Mouse (Mus musculus) kidney, embryonic 16.5 days (tissue): ENCODE measurements at regions not wholly inside any gene's neighbourhood (a gene's known extent, or its start where the extent isn't known, plus 50 kb on each side); places are given as distances from the start of the nearest gene placed in this dataset.

Experiments used
- ATAC-seq: fragments of 200-750 bp; cut with Nextera tagmentation; 2 replicates; pipeline ENCODE4 v1.8.0; 2017; ENCODE audit warnings: moderate TSS enrichment; ENCODE audit not compliant: low FRiP score, low TSS enrichment
- H3K27ac ChIP-seq: fragments of 300-500 bp; sonication (generic); 2 replicates; pipeline ENCODE4 v1.5.1; 2014; ENCODE audit warnings: low read length
- H3K27me3 ChIP-seq: fragments of 300-500 bp; sonication (generic); 2 replicates; pipeline ENCODE4 v1.6.1; 2014; ENCODE audit warnings: low read length, control low read depth, mixed read lengths; ENCODE audit not compliant: insufficient read depth
- H3K36me3 ChIP-seq: fragments of 300-500 bp; sonication (generic); 2 replicates; pipeline ENCODE4 v1.6.1; 2014; ENCODE audit warnings: low read length, control low read depth, mixed read lengths; ENCODE audit not compliant: insufficient read depth
- H3K4me1 ChIP-seq: fragments of 300-500 bp; sonication (generic); 2 replicates; pipeline ENCODE4 v1.6.1; 2014; ENCODE audit warnings: low read length, control low read depth, mixed read lengths; ENCODE audit not compliant: insufficient read depth
- H3K4me2 ChIP-seq: fragments of 300-500 bp; sonication (generic); replicated peaks from 2 replicates; pipeline ENCODE4 v1.6.1; 2014; ENCODE audit warnings: low read depth, low read length
- H3K4me3 ChIP-seq: fragments of 300-500 bp; sonication (generic); 2 replicates; pipeline ENCODE4 v1.5.1; 2014; ENCODE audit warnings: mild to moderate bottlenecking, low read length
- H3K9ac ChIP-seq: fragments of 300-500 bp; sonication (generic); replicated peaks from 2 replicates; pipeline ENCODE4 v1.6.1; 2014; ENCODE audit warnings: low read length
- H3K9me3 ChIP-seq: fragments of 300-500 bp; sonication (generic); 2 replicates; pipeline ENCODE4 v1.6.1; 2016; ENCODE audit warnings: low read length, control low read depth
- WGBS: fragments of 180-500 bp; shearing (Covaris S2); extraction: QIAGEN DNeasy Blood & Tissue Kit; methylation state at CpG from one replicate; pipeline ENCODE4 v1.1.7; 2014; 5-methylcytosine and 5-hydroxymethylcytosine counted together

- Histone ChIP-seq H3K27ac (peak overlapping the region; percentile 58), H3K9me3 (0 out of 2 replicates have a peak, but pooled peaks cover 3% of the 10 kb centered on the region), H3K4me2 (no peak overlapping the region), H3K27me3 (no peaks in the 10 kb centered on the region), H3K4me1 (no peaks in the 10 kb centered on the region; the same call in 1 of the 2 replicates), H3K4me3 (no peak overlapping the region), H3K9ac (no peak overlapping the region), H3K36me3 (no peaks in the 10 kb centered on the region)
- WGBS, result 41% methylated on average over 8 of the region's 8 CpGs
- peak; percentile 68; the same call in 1 of the 2 replicates for ATAC-seq
Observed at GRCm38 (mm10) chr8:89615863-89616558, 572.0 kb upstream of the Sall1 start.

GRCm38 (mm10) chr8:89609074-89609473 is 565.1 kb upstream of the Sall1 start:
- Histone ChIP-seq H3K27me3 (no peaks in the 10 kb centered on the region), H3K4me3 (no peak overlapping the region), H3K36me3 (no peaks in the 10 kb centered on the region), H3K4me1 (no peaks in the 10 kb centered on the region), H3K9me3 (0 out of 2 replicates have a peak, but pooled peaks cover 3% of the 10 kb centered on the region), H3K27ac (peak overlapping the region; percentile 81), H3K4me2 (no peak overlapping the region), H3K9ac (no peak overlapping the region)
- 25% methylated on average over 4 of the region's 4 CpGs for WGBS
- peak; percentile 77; the same call in 1 of the 2 replicates for ATAC-seq

GRCm38 (mm10) chr8:89605905-89606468 is 562.0 kb upstream of the Sall1 start:
- WGBS, result 46% methylated on average over 4 of the region's 4 CpGs
- Histone ChIP-seq H3K36me3 (no peaks in the 10 kb centered on the region), H3K27ac (peak overlapping the region; percentile 60), H3K9me3 (peaks cover 6% of the 10 kb centered on the region; the same call in 1 of the 2 replicates), H3K4me2 (no peak overlapping the region), H3K4me3 (no peak overlapping the region), H3K27me3 (no peaks in the 10 kb centered on the region), H3K9ac (no peak overlapping the region), H3K4me1 (no peaks in the 10 kb centered on the region)
- ATAC-seq, result peak; percentile 82

DNA sequence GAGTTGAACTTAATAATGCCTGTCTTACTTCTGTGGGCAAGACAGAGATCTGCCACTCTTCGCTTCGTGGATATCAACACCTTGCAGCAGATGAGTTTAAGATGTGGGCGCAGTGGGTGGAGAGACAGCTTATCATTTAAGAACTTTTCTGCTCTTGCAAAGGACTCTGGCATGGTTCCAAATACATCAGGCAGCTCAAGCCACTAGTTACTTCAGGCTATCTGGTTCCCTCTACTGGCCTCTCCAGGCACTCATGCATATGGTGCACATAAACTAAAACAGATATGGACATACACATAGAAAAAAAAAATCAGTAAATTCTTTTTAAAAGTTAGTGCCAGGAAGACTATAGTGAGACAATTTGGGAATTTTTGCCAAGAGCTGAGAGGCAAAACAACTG is 560.5 kb upstream of the Sall1 start:
- no peak overlapping the region for H3K4me2 ChIP-seq
- peaks cover 6% of the 10 kb centered on the region; the same call in 1 of the 2 replicates for H3K9me3 ChIP-seq
- no peaks in the 10 kb centered on the region for H3K36me3 ChIP-seq
- no peaks in the 10 kb centered on the region for H3K4me1 ChIP-seq
- no peaks in the 10 kb centered on the region for H3K27me3 ChIP-seq
- ATAC-seq, result no peak
- WGBS, result 98% methylated on average over 3 of the region's 3 CpGs
- no peak overlapping the region for H3K27ac ChIP-seq
- no peak overlapping the region for H3K4me3 ChIP-seq
- H3K9ac ChIP-seq, result no peak overlapping the region

DNA sequence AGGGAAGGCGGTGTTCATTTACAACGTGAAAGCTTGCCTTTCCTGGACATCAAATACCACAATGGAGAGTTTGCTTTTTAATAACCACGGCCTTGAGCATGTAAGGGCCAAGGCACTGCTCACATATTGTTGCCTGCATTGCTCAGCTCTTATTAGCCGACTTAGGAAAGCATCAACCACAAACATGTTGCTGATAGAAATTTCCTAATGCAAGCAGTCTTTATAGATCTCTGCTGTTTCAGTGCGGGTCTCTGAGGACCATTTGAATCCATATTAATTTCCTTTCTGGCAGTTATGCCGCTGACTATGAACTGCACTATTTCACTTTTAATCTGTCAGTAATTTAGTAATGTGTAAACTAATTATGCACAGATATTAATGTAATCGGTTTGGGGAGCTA is 552.4 kb upstream of the Sall1 start:
- Histone ChIP-seq H3K36me3 (no peaks in the 10 kb centered on the region), H3K4me2 (no peak overlapping the region), H3K9me3 (peaks cover 2% of the 10 kb centered on the region; the same call in 1 of the 2 replicates), H3K9ac (no peak overlapping the region), H3K27ac (no peak overlapping the region), H3K27me3 (no peaks in the 10 kb centered on the region), H3K4me3 (no peak overlapping the region), H3K4me1 (no peaks in the 10 kb centered on the region)
- no peak for ATAC-seq
- 59% methylated on average over 7 of the region's 7 CpGs for WGBS

DNA sequence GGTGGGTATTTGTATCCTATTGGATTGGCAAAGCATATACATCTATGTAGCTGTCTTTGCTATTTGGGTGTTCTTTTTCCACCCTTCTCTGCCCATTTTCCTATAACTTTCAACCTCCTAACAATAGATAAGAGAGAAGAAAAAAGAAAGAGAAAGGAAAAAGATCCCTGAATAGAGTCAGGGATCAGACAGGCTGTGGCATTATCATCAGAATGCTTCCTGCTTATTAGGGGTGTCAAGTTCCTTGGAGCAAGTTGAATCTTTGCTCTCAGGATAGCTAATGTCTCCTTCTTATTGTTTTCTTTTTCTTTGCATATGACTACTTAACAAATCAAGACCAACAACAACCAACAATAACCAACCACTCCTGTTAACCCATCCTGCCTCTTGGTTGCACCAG is 539.1 kb upstream of the Sall1 start:
- no peak overlapping the region for H3K4me3 ChIP-seq
- no peaks in the 10 kb centered on the region for H3K9me3 ChIP-seq
- no peaks in the 10 kb centered on the region for H3K27me3 ChIP-seq
- no peaks in the 10 kb centered on the region for H3K36me3 ChIP-seq
- H3K4me1 ChIP-seq, result no peaks in the 10 kb centered on the region
- H3K4me2 ChIP-seq, result no peak overlapping the region
- no peak overlapping the region for H3K27ac ChIP-seq
- H3K9ac ChIP-seq, result no peak overlapping the region
- ATAC-seq, result no peak

DNA sequence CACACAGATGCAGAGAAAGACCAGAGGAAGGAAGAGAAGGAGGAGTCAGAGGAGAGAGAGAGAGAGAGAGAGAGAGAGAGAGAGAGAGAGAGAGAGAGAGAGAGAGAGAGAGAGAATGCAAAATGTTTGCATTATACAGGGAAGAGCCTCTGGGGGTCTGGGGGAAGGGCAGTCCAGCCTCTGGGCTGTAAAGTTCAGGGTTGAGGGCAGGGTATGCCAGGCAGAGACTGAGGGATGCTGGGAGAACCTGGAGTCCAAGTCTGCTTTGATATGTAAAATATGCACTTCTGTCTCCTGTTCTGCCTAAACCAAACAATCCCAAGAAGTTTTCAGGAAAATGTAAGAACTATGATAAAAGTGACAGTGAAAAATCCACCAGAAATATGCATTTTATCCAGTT is 538.6 kb upstream of the Sall1 start:
- Histone ChIP-seq H3K9ac (no peak overlapping the region), H3K27me3 (no peaks in the 10 kb centered on the region), H3K36me3 (no peaks in the 10 kb centered on the region), H3K27ac (no peak overlapping the region), H3K4me1 (no peaks in the 10 kb centered on the region), H3K4me2 (no peak overlapping the region), H3K9me3 (no peaks in the 10 kb centered on the region), H3K4me3 (no peak overlapping the region)
- ATAC-seq, result no peak

- H3K9me3 ChIP-seq, result no peaks in the 10 kb centered on the region
- H3K27me3 ChIP-seq, result no peaks in the 10 kb centered on the region
- H3K4me3 ChIP-seq, result no peak overlapping the region
- ATAC-seq, result peak; percentile 87
- H3K36me3 ChIP-seq, result no peaks in the 10 kb centered on the region
- WGBS, result 2% methylated on average over 13 of the region's 13 CpGs
- H3K4me1 ChIP-seq, result peaks cover 36% of the 10 kb centered on the region
- H3K4me2 ChIP-seq, result no peak overlapping the region
- H3K27ac ChIP-seq, result peak overlapping the region; percentile 68
- peak overlapping the region; percentile 38; the same call in 1 of the 2 replicates for H3K9ac ChIP-seq
Observed at GRCm38 (mm10) chr8:89571816-89572215, 527.9 kb upstream of the Sall1 start.

- Histone ChIP-seq H3K27me3 (no peaks in the 10 kb centered on the region), H3K4me1 (peaks cover 41% of the 10 kb centered on the region), H3K27ac (peak overlapping the region; percentile 71), H3K9me3 (no peaks in the 10 kb centered on the region), H3K4me3 (no peak overlapping the region), H3K9ac (no peak overlapping the region), H3K4me2 (no peak overlapping the region), H3K36me3 (no peaks in the 10 kb centered on the region)
- WGBS, result 25% methylated on average over 10 of the region's 10 CpGs
- ATAC-seq, result no peak
Observed at GRCm38 (mm10) chr8:89570639-89571325, 526.8 kb upstream of the Sall1 start.

DNA sequence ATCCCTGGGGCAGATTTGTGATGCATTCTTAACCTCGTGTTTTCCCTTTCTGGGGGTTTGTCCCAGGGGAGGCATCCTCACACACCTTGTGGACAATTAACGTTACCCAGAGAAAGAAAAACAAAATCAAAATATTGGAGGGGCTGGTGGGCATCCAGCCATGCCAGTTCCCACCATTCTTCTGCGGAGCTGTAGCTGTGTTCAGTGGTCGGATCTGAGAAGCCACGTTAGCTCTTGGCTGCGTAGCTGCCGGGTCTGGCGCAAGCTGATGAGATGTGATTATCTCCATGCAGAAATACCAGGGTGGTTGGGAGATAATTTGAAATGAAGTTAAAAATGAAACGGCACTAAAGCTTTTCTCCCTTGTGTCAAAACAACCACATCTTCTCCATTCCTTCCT is 525.4 kb upstream of the Sall1 start:
- Histone ChIP-seq H3K4me1 (peaks cover 48% of the 10 kb centered on the region), H3K27me3 (no peaks in the 10 kb centered on the region), H3K4me2 (peak overlapping the region; percentile 10; the same call in 1 of the 2 replicates), H3K4me3 (no peak overlapping the region), H3K36me3 (no peaks in the 10 kb centered on the region), H3K9ac (0 out of 2 replicates have a peak overlapping the region, but pooled peaks have one; percentile 22), H3K27ac (no peak overlapping the region), H3K9me3 (no peaks in the 10 kb centered on the region)
- ATAC-seq, result no peak
- WGBS, result 51% methylated on average over 9 of the region's 9 CpGs
